Mouse (Mus musculus): Measurements from ENCODE around the gene Zfp706. TPM values are rescaled to one million over a fixed set of nuclear protein-coding genes. Genes with fewer than 3 reads are reported as not detected.

The Zfp706 gene
- polyA plus RNA-seq (2015; fragmentation: Nextera tagmentation; extraction: Ambion mirVana), result 544 and 685 TPM in 2 replicates

GRCm38 (mm10) chr15:37007233-37007958, at the start of gene Zfp706:
Gene Zfp706 (minus strand): TSS chr15:37007773.
- Histone ChIP-seq H3K9ac (peak within 1 kb of the TSS; percentile 99), H3K36me3 (peaks cover 4% of the 10 kb centered on the region; the same call in 1 of the 2 replicates), H3K27ac (peak within 1 kb of the TSS; percentile 98), H3K4me3 (replicated peaks) (peak within 1 kb of the TSS; percentile 94), H3K4me2 (replicated peaks) (peak within 1 kb of the TSS; percentile 61), H3K4me1 (replicated peaks) (peaks cover 3% of the 10 kb centered on the region; the same call in 1 of the 2 replicates), H3K27me3 (replicated peaks) (no peaks in the 10 kb centered on the region), H3K9me3 (no peaks in the 10 kb centered on the region)
- under 1% methylated on average over 77 of the region's 79 CpGs for WGBS
- ATAC-seq, result peak; percentile 99

- H3K27ac ChIP-seq, result no peak overlapping the region
- H3K4me2 ChIP-seq (replicated peaks), result no peak overlapping the region
- H3K9me3 ChIP-seq, result no peaks in the 10 kb centered on the region
- H3K9ac ChIP-seq, result no peak overlapping the region
- 95% methylated on average over 5 of the region's 5 CpGs for WGBS
- no peak overlapping the region for H3K4me3 ChIP-seq (replicated peaks)
- H3K4me1 ChIP-seq (replicated peaks), result no peaks in the 10 kb centered on the region
- no peaks in the 10 kb centered on the region for H3K36me3 ChIP-seq
- no peaks in the 10 kb centered on the region for H3K27me3 ChIP-seq (replicated peaks)
- ATAC-seq, result no peak
Observed at GRCm38 (mm10) chr15:37054582-37054981, 47.0 kb upstream of the Zfp706 start.

DNA sequence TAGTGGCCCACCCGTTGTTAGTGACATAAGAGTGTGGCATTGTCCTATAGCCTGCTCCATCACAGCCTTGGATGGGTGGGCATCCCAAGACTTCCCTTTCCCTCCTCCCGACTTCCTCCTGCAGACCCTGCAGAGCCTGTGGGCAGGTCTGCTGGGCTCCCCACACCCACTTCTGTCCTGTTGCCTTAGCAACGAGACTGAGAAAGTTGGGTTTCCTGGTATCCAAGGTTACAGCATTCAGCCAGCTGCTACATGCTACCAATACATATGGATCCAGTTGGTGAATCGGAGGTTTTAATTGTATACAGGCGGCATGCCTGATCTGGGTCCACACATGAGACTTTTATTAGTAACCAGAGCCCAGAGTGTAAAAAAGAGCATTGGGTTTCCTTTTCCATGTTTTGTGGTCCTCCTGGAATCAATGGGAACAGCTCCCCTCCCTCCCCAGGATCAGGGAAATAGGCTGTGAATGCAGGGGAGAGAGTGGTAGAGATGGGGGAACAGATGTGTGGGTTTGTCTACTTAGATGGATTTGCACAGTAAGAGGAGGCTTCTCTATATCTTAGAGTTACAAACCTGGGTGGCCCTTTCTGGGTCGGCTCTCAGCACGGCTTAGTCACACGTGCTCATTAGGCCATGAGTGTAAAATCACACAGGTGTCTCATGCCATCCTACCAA, 45.7 kb upstream of the Zfp706 start:
- Histone ChIP-seq H3K4me1 (replicated peaks) (no peaks in the 10 kb centered on the region), H3K9me3 (no peaks in the 10 kb centered on the region), H3K4me2 (replicated peaks) (no peak overlapping the region), H3K27me3 (replicated peaks) (no peaks in the 10 kb centered on the region), H3K4me3 (replicated peaks) (no peak overlapping the region), H3K27ac (no peak overlapping the region), H3K36me3 (no peaks in the 10 kb centered on the region), H3K9ac (no peak overlapping the region)
- no peak for ATAC-seq
- WGBS, result 69% methylated on average over 8 of the region's 8 CpGs

- Histone ChIP-seq H3K4me2 (replicated peaks) (no peak overlapping the region), H3K9ac (no peak overlapping the region), H3K9me3 (no peaks in the 10 kb centered on the region), H3K27ac (no peak overlapping the region), H3K4me1 (replicated peaks) (peaks cover 6% of the 10 kb centered on the region), H3K4me3 (replicated peaks) (no peak overlapping the region), H3K27me3 (replicated peaks) (no peaks in the 10 kb centered on the region), H3K36me3 (no peaks in the 10 kb centered on the region)
- ATAC-seq, result no peak
- 96% methylated on average over 4 of the region's 4 CpGs for WGBS
Observed at GRCm38 (mm10) chr15:37047403-37047802, 39.8 kb upstream of the Zfp706 start.

DNA sequence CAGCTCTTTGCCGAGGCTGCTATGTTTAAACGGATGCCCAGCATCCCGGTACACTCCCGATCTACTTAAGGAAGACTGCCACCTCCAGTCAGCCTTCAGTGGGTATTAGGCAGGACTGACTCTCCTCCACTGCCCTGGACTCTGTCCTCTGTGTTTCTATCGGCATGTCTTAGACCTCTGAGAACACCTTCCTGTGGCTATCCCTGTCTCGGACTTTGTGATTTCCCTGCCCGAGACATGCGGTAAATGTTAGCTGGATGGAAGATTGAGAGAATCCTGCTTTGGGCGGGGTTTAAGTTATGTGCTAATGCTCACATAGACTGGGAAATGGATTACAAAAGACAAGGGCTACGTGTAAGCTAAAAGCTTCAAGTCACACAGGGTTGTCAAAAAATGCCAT, 39.0 kb upstream of the Zfp706 start:
- no peak overlapping the region for H3K4me3 ChIP-seq (replicated peaks)
- no peak for ATAC-seq
- H3K4me1 ChIP-seq (replicated peaks), result peaks cover 7% of the 10 kb centered on the region
- H3K27me3 ChIP-seq (replicated peaks), result no peaks in the 10 kb centered on the region
- no peak overlapping the region for H3K27ac ChIP-seq
- H3K9me3 ChIP-seq, result no peaks in the 10 kb centered on the region
- H3K9ac ChIP-seq, result no peak overlapping the region
- 86% methylated on average over 10 of the region's 10 CpGs for WGBS
- no peaks in the 10 kb centered on the region for H3K36me3 ChIP-seq
- H3K4me2 ChIP-seq (replicated peaks), result no peak overlapping the region

DNA sequence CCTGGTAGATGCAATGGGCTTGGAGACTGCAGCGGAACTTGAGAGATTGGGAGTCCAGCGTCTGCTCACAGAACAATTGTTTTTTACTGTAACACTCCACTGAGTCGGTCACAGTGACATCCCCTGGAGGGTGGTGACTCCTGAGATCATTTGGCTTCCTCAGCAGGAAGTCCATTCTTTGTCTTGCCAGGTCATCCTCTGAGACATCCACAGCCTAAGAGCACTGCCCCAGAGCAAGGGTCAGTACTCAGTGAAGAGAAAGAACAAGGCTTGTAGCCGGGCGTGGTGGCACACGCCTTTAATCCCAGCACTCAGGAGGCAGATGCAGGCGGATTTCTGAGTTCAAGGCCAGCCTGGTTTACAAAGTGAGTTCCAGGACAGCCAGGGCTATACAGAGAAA, 38.6 kb upstream of the Zfp706 start:
- Histone ChIP-seq H3K4me3 (replicated peaks) (no peak overlapping the region), H3K4me1 (replicated peaks) (peaks cover 7% of the 10 kb centered on the region), H3K4me2 (replicated peaks) (no peak overlapping the region), H3K27me3 (replicated peaks) (no peaks in the 10 kb centered on the region), H3K9ac (no peak overlapping the region), H3K36me3 (no peaks in the 10 kb centered on the region), H3K27ac (no peak overlapping the region), H3K9me3 (no peaks in the 10 kb centered on the region)
- no peak for ATAC-seq
- WGBS, result 80% methylated on average over 7 of the region's 7 CpGs

- H3K4me3 ChIP-seq (replicated peaks), result no peak overlapping the region
- H3K27ac ChIP-seq, result no peak overlapping the region
- H3K9me3 ChIP-seq, result no peaks in the 10 kb centered on the region
- no peak overlapping the region for H3K4me2 ChIP-seq (replicated peaks)
- ATAC-seq, result no peak
- peaks cover 7% of the 10 kb centered on the region for H3K4me1 ChIP-seq (replicated peaks)
- H3K9ac ChIP-seq, result no peak overlapping the region
- H3K27me3 ChIP-seq (replicated peaks), result no peaks in the 10 kb centered on the region
- 77% methylated on average over 12 of the region's 12 CpGs for WGBS
- no peaks in the 10 kb centered on the region for H3K36me3 ChIP-seq
Observed at GRCm38 (mm10) chr15:37045456-37045855, 37.9 kb upstream of the Zfp706 start.

DNA sequence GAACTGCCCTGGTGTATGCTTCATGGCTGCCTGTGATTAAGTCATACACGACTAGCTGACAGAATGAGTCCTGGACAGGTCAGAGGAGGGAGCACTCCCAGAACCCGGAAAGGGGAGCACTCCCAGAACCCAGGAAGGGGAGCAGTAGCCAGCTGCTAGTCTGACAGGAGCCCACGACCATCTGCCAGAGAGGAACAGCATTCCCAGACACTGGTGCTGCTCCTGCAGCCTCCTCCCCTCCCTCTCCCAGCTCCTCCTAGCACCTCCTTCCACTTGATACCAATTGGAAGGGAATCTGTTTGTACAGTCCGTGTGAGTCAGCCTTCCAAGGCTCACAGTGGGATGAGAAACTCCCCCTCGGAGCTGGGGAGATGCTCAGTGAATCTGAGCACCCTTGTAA, 35.0 kb upstream of the Zfp706 start:
- H3K9ac ChIP-seq, result no peak overlapping the region
- H3K27ac ChIP-seq, result no peak overlapping the region
- H3K9me3 ChIP-seq, result no peaks in the 10 kb centered on the region
- WGBS, result 14% methylated on average over 5 of the region's 5 CpGs
- ATAC-seq, result peak; percentile 53
- H3K4me3 ChIP-seq (replicated peaks), result no peak overlapping the region
- no peaks in the 10 kb centered on the region for H3K27me3 ChIP-seq (replicated peaks)
- H3K4me1 ChIP-seq (replicated peaks), result peaks cover 7% of the 10 kb centered on the region
- no peaks in the 10 kb centered on the region for H3K36me3 ChIP-seq
- H3K4me2 ChIP-seq (replicated peaks), result peak overlapping the region; percentile 41; the same call in 1 of the 2 replicates

GRCm38 (mm10) chr15:37041214-37041613, 33.6 kb upstream of the Zfp706 start:
- Histone ChIP-seq H3K4me1 (replicated peaks) (peaks cover 7% of the 10 kb centered on the region), H3K27ac (no peak overlapping the region), H3K4me3 (replicated peaks) (no peak overlapping the region), H3K9me3 (no peaks in the 10 kb centered on the region), H3K27me3 (replicated peaks) (no peaks in the 10 kb centered on the region), H3K4me2 (replicated peaks) (no peak overlapping the region), H3K36me3 (no peaks in the 10 kb centered on the region), H3K9ac (no peak overlapping the region)
- WGBS, result 86% methylated on average over 5 of the region's 5 CpGs
- no peak for ATAC-seq

- Histone ChIP-seq H3K9ac (no peak overlapping the region), H3K27me3 (replicated peaks) (no peaks in the 10 kb centered on the region), H3K36me3 (no peaks in the 10 kb centered on the region), H3K27ac (no peak overlapping the region), H3K4me1 (replicated peaks) (peaks cover 15% of the 10 kb centered on the region), H3K4me3 (replicated peaks) (no peak overlapping the region), H3K4me2 (replicated peaks) (no peak overlapping the region), H3K9me3 (no peaks in the 10 kb centered on the region)
- 52% methylated on average over 1 of the region's 1 CpGs for WGBS
- no peak for ATAC-seq
Observed at GRCm38 (mm10) chr15:37038666-37039065, 31.1 kb upstream of the Zfp706 start.

- Histone ChIP-seq H3K27me3 (replicated peaks) (no peaks in the 10 kb centered on the region), H3K4me2 (replicated peaks) (no peak overlapping the region), H3K27ac (no peak overlapping the region), H3K9ac (no peak overlapping the region), H3K4me1 (replicated peaks) (peaks cover 12% of the 10 kb centered on the region), H3K9me3 (no peaks in the 10 kb centered on the region), H3K36me3 (no peaks in the 10 kb centered on the region), H3K4me3 (replicated peaks) (no peak overlapping the region)
- no peak for ATAC-seq
- WGBS, result 63% methylated on average over 3 of the region's 3 CpGs
Observed at GRCm38 (mm10) chr15:37037704-37038103, 30.1 kb upstream of the Zfp706 start.

DNA sequence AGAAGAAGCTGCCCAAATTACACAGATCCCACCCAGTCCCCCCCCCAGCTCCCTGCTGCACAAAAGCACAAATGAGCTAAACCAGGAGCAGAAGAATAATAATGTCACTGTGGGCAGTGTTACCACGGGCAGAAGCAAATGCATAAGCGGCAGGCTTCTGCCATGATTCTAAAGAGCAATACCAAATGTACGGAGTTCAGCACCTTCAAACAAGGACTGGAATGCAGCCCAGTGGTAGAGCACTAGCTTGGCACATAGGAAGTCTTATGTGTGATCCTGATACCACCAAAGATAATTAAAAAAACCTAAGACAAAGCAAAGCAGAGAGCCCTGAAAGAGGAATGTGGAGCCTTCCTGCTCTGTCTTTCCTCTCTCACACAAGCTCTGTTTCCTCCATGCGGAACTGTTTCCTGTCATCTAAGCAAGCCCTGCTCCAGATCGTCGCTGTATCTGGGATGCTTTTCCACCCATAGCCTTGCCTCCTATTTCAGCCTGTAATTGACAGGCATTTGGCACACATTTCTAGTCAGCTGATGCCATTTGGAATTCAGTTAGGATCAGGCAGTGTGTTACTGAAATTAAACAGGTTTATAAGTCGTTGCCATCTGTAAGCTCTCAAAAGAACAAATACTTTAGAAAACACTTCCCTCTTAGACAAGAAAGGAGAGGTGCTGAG, 29.0 kb upstream of the Zfp706 start:
- WGBS, result 36% methylated on average over 7 of the region's 7 CpGs
- Histone ChIP-seq H3K4me3 (replicated peaks) (no peak overlapping the region), H3K4me2 (replicated peaks) (no peak overlapping the region), H3K9ac (no peak overlapping the region), H3K27me3 (replicated peaks) (no peaks in the 10 kb centered on the region), H3K36me3 (no peaks in the 10 kb centered on the region), H3K27ac (no peak overlapping the region), H3K9me3 (no peaks in the 10 kb centered on the region), H3K4me1 (replicated peaks) (peaks cover 11% of the 10 kb centered on the region)
- ATAC-seq, result no peak

All from intestine, embryonic 15.5 days (tissue).